Mouse (Mus musculus): Measurements from ENCODE around the gene Gls2.
"Not testable (repeated sequence)": the region's sequence is repeated elsewhere in the genome, so short reads cannot be mapped to it uniquely, and the experiment has no call there.

Gene Gls2

GRCm38 (mm10) chr10:128194551-128195461, 549 bp downstream of the Gls2 start:
- no peak for DNase-seq (ENCODE audit: low spot score)

- DNase-seq (ENCODE audit: low spot score): no peak
Measured at GRCm38 (mm10) chr10:128201856-128202255, 7.6 kb downstream of the Gls2 start.

- DNase-seq (ENCODE audit: low spot score): no peak
Measured at GRCm38 (mm10) chr10:128204941-128205340, 10.7 kb downstream of the Gls2 start.

- no peak for DNase-seq (ENCODE audit: low spot score)
Measured at GRCm38 (mm10) chr10:128208326-128208725, 14.1 kb downstream of the Gls2 start.

- no peak for DNase-seq (ENCODE audit: low spot score)
Measured at GRCm38 (mm10) chr10:128209311-128210009, 15.2 kb downstream of the Gls2 start.

- DNase-seq (ENCODE audit: low spot score): no peak
Measured at GRCm38 (mm10) chr10:128210131-128210530, 15.9 kb downstream of the Gls2 start.

GRCm38 (mm10) chr10:128210954-128211353, 16.7 kb downstream of the Gls2 start:
- DNase-seq (ENCODE audit: low spot score): no peak

- DNase-seq (ENCODE audit: low spot score): peak; percentile 77
Measured at GRCm38 (mm10) chr10:128211390-128212108, 17.3 kb downstream of the Gls2 start, which contains the start of gene Spryd4. TSS of gene Spryd4 (minus strand) at chr10:128211807.

GRCm38 (mm10) chr10:128212148-128212547, 17.9 kb downstream of the Gls2 start:
- no peak for DNase-seq (ENCODE audit: low spot score)

GRCm38 (mm10) chr10:128212871-128213323, 18.6 kb downstream of the Gls2 start:
- DNase-seq (ENCODE audit: low spot score): peak; percentile 24

GRCm38 (mm10) chr10:128214112-128214511, 19.9 kb downstream of the Gls2 start:
- not testable (repeated sequence) for DNase-seq (ENCODE audit: low spot score)

GRCm38 (mm10) chr10:128214981-128215380, 20.7 kb downstream of the Gls2 start:
- DNase-seq (ENCODE audit: low spot score): no peak

- DNase-seq (ENCODE audit: low spot score): no peak
Measured at GRCm38 (mm10) chr10:128218387-128219117, 24.3 kb downstream of the Gls2 start.

- DNase-seq (ENCODE audit: low spot score): no peak
Measured at GRCm38 (mm10) chr10:128221533-128222286, 27.5 kb downstream of the Gls2 start.

- no peak for DNase-seq (ENCODE audit: low spot score)
Measured at GRCm38 (mm10) chr10:128225064-128225463, 30.8 kb downstream of the Gls2 start.

- DNase-seq (ENCODE audit: low spot score): no peak
Measured at GRCm38 (mm10) chr10:128225538-128225937, 31.3 kb downstream of the Gls2 start, which contains the start of gene Mip. TSS of gene Mip (plus strand) at chr10:128225838.

GRCm38 (mm10) chr10:128227592-128227991, 33.3 kb downstream of the Gls2 start:
- no peak for DNase-seq (ENCODE audit: low spot score)

- DNase-seq (ENCODE audit: low spot score): no peak
Measured at GRCm38 (mm10) chr10:128228009-128228408, 33.8 kb downstream of the Gls2 start.

- no peak for DNase-seq (ENCODE audit: low spot score)
Measured at GRCm38 (mm10) chr10:128230582-128230981, 36.3 kb downstream of the Gls2 start.

- DNase-seq (ENCODE audit: low spot score): no peak
Measured at GRCm38 (mm10) chr10:128231146-128231545, 36.9 kb downstream of the Gls2 start.
